Mouse (Mus musculus) forebrain, embryonic 14.5 days (tissue): ENCODE measurements around the gene Grm1. TPM values are rescaled to one million over a fixed set of nuclear protein-coding genes. Genes with fewer than 3 reads are reported as not detected.
"Not testable (repeated sequence)": the region's sequence is repeated elsewhere in the genome, so short reads cannot be mapped to it uniquely, and the experiment has no call there.

Experiments
- ATAC-seq: fragments of 200-750 bp; cut with Nextera tagmentation; 2 replicates; pipeline ENCODE4 v1.8.0; 2017; ENCODE audit warnings: mild to moderate bottlenecking, moderate library complexity
- DNase-seq: peaks from one replicate; pipeline ENCODE4 v3.0.0-alpha.2; 2015; ENCODE audit warnings: low spot score
- H3K27ac ChIP-seq: fragments of 300-500 bp; sonication (generic); 2 replicates; pipeline ENCODE4 v1.5.1; 2014; ENCODE audit warnings: low read depth, mild to moderate bottlenecking, control low read depth, low read length, moderate library complexity
- H3K27me3 ChIP-seq: fragments of 300-500 bp; sonication (generic); replicated peaks from 2 replicates; pipeline ENCODE4 v1.6.1; 2014; ENCODE audit warnings: low read length, control low read depth, mixed read lengths; ENCODE audit not compliant: control insufficient read depth, insufficient read depth
- H3K36me3 ChIP-seq: fragments of 300-500 bp; sonication (generic); 2 replicates; pipeline ENCODE4 v1.6.1; 2014; ENCODE audit warnings: low read length, control low read depth; ENCODE audit not compliant: control insufficient read depth, insufficient read depth
- H3K4me1 ChIP-seq: fragments of 300-500 bp; sonication (generic); 2 replicates; pipeline ENCODE4 v1.6.1; 2014; ENCODE audit warnings: antibody characterized with exemption, low read length, control low read depth; ENCODE audit not compliant: control insufficient read depth, insufficient read depth
- H3K4me2 ChIP-seq: fragments of 300-500 bp; sonication (generic); 2 replicates; pipeline ENCODE4 v1.6.1; 2014; ENCODE audit warnings: mild to moderate bottlenecking, control low read depth, low read length
- H3K4me3 ChIP-seq: fragments of 300-500 bp; sonication (generic); 2 replicates; pipeline ENCODE4 v1.5.1; 2014; ENCODE audit warnings: low read depth, low read length, control low read depth
- H3K9ac ChIP-seq: fragments of 300-500 bp; sonication (generic); 2 replicates; pipeline ENCODE4 v1.6.1; 2014; ENCODE audit warnings: mild to moderate bottlenecking, low read length, control low read depth, moderate library complexity
- H3K9me3 ChIP-seq: fragments of 300-500 bp; sonication (generic); replicated peaks from 2 replicates; pipeline ENCODE4 v1.6.1; 2016; ENCODE audit warnings: low read length, control low read depth, mixed read lengths; ENCODE audit not compliant: control insufficient read depth
- WGBS: fragments of 180-500 bp; shearing (Covaris S2); extraction: QIAGEN DNeasy Blood & Tissue Kit; methylation state at CpG from one replicate; pipeline ENCODE4 v1.1.7; 2014; 5-methylcytosine and 5-hydroxymethylcytosine counted together
- polyA plus RNA-seq: library from polyadenylated mRNA; unstranded; fragments of >200 nt; fragmentation: Nextera tagmentation; extraction: Ambion mirVana; gene quantifications from 2 replicates; pipeline ENCODE4 v1.2.1, GENCODE M21; 2014

Grm1 gene
- polyA plus RNA-seq, 1 experiment from 2014 or later, result 2.0 TPM

DNA sequence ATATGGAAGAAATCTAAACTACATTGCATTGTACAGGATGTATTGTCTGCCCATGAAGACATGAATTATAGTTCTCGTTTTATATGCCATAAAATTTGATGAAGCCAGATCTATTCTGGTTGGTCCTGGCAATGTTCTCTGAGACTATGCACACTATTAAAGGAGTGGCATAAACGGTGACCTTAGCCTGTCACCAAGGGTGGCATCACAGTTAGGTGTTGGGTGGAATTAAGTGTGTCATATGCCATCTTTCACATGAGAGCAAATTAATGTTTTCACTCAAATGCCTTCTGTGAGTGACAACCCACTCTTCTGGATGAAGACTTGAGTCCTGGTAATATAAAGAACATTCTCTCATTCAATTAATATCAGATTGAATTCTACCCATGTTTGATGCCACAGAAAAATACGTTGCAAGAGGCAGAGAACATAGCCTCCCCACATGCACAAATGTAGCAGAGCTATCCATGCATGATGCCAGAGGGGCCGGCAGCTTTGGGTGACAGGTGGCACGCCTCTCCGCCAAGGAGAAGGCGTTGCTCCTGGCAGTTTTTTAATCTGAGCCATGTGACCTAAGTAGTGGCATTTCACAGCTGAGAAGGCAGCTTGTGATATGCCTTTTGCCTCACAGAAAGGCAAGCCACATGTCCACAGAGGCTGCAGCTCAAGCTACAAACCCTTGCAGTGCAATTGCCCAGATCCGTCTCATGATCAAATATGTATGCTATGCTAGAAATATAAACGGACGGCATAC, 20.7 kb downstream of the Grm1 start:
- whole genome bisulfite sequencing, result 58% methylated on average over 10 of the region's 10 CpGs
- ATAC-seq, result peak; percentile 90
- DNase-seq, result peak; percentile 74
- H3K4me2 ChIP-seq, result no peak overlapping the region
- no peaks in the 10 kb centered on the region for H3K27me3 ChIP-seq
- no peaks in the 10 kb centered on the region for H3K36me3 ChIP-seq
- H3K9me3 ChIP-seq, result no peaks in the 10 kb centered on the region
- H3K27ac ChIP-seq, result no peak overlapping the region
- H3K4me3 ChIP-seq, result no peak overlapping the region
- H3K4me1 ChIP-seq, result no peaks in the 10 kb centered on the region
- H3K9ac ChIP-seq, result no peak overlapping the region

DNA sequence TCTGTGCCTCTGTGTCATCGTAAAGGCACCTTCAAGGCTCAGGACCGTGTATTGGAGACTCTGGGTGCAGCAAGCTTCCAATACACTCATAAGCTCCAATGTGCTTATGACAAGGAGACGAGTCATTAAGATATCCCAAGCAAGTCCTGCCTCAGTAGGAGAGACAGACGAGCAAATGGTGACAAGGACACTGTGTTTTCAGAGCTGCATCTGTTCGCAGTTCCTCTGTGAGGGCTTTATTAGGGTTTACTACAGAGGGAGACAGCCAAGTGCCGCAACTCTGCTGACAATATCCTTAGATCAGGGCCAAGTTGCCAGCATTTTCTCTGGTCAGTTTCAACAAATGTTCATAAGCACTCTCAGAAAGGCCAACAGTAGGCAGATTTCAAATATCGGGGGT, 32.8 kb downstream of the Grm1 start:
- Histone ChIP-seq H3K4me3 (no peak overlapping the region), H3K9me3 (no peaks in the 10 kb centered on the region), H3K9ac (no peak overlapping the region), H3K36me3 (no peaks in the 10 kb centered on the region), H3K4me2 (no peak overlapping the region), H3K4me1 (no peaks in the 10 kb centered on the region), H3K27ac (no peak overlapping the region), H3K27me3 (no peaks in the 10 kb centered on the region)
- ATAC-seq (no peak), DNase-seq (no peak)
- 83% methylated on average over 7 of the region's 7 CpGs for WGBS

DNA sequence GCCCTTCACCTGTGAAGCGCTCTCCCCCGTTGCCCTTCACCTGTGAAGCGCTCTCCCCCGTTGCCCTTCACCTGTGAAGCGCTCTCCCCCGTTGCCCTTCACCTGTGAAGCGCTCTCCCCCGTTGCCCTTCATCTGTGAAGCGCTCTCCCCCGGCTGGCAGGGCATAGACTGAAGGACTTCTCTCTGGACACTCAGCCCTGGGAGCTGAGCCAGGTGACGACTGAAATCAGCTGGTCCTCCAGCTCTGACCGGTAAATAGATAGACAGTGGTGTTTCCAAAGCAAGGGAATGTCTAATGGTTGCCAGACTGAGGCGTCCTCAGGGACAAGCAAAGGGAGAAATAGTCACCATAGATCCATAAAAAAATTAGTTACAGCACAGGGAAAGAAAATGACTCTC, 36.7 kb downstream of the Grm1 start:
- not testable (repeated sequence) for H3K27ac ChIP-seq, H3K4me3 ChIP-seq, ATAC-seq, H3K36me3 ChIP-seq, H3K9ac ChIP-seq, H3K9me3 ChIP-seq, DNase-seq, H3K4me1 ChIP-seq, H3K4me2 ChIP-seq, H3K27me3 ChIP-seq
- 54% methylated on average over 13 of the region's 13 CpGs for WGBS

DNA sequence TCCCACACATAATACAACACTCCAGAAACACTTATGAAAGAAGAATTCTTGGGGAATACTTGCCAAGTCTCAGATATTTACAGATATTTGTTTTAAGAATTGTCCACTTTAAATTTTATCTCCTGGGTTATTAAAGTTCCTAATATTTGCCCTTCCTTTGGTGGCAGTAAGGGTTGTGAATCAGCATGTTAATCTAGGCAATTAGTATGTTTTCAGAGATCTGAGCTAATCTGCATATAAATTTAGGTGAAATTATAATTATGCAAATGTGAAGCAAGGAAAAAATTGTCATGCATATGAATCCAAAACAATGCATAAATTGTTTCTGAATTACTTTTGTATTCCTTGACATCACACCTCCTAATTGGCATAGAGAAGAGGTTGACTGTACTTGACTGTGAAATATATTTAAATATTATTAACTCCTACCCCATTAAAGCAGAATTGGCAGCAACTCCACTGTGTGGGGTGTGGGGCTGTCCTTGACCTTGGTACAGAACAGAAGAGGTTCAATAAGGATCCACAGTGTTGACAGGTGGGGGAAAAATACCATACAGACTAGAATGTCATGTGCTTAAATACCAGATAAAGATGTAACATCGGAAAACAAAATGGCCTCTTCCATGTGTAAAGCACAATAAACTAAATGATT, 37.6 kb downstream of the Grm1 start:
- WGBS, result 90% methylated on average over 1 of the region's 1 CpGs
- no peak overlapping the region for H3K9ac ChIP-seq
- ATAC-seq (peak; percentile 85), DNase-seq (peak; percentile 30)
- no peak overlapping the region for H3K27ac ChIP-seq
- no peaks in the 10 kb centered on the region for H3K27me3 ChIP-seq
- no peaks in the 10 kb centered on the region for H3K36me3 ChIP-seq
- no peak overlapping the region for H3K4me2 ChIP-seq
- no peaks in the 10 kb centered on the region for H3K4me1 ChIP-seq
- no peak overlapping the region for H3K4me3 ChIP-seq
- no peaks in the 10 kb centered on the region for H3K9me3 ChIP-seq

DNA sequence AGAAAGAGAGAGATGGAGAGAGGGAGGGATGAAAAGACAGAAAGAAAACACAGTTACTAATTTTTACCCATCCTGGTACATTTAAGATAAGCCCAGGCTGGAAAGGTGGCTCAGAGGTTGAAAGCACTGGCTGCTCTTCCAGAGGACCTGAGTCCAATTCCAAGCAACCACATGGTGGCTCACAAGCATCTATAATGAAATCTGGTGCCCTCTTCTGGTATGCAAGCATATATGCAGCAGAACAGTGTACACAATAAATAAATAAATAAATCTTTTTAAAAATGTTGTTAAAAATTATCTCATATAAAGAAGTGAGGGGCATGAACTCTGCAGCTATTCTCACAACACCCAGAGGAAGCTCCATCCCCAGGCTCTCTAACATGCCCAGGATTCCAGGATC, 42.8 kb downstream of the Grm1 start:
- Histone ChIP-seq H3K27me3 (no peaks in the 10 kb centered on the region), H3K9me3 (no peaks in the 10 kb centered on the region), H3K9ac (no peak overlapping the region), H3K36me3 (no peaks in the 10 kb centered on the region), H3K27ac (no peak overlapping the region), H3K4me3 (no peak overlapping the region), H3K4me1 (no peaks in the 10 kb centered on the region), H3K4me2 (no peak overlapping the region)
- DNase-seq (no peak), ATAC-seq (no peak)

DNA sequence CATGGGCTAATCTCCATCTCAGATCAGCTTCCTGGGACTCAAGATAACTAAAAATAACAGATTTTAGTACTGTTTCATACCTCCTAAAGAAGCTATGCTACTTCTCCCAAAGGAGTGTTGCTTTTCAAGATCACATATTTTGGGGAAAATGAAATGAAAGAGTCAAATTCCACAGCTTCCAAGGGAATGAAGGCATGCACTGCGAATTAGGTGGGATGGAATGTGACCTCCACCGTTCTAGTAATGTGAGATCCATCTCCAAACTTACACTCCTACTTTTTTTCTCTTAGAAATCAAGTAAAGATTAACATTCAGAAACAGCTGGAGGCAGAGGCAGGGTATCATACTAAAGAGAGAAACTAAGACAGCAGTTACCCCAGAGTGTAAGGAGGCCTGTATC, 49.9 kb downstream of the Grm1 start:
- WGBS, result 83% methylated on average over 2 of the region's 2 CpGs
- Histone ChIP-seq H3K4me3 (no peak overlapping the region), H3K27me3 (no peaks in the 10 kb centered on the region), H3K9ac (no peak overlapping the region), H3K27ac (no peak overlapping the region), H3K4me1 (no peaks in the 10 kb centered on the region), H3K4me2 (no peak overlapping the region), H3K9me3 (no peaks in the 10 kb centered on the region), H3K36me3 (no peaks in the 10 kb centered on the region)
- no peak for ATAC-seq
- no peak for DNase-seq

DNA sequence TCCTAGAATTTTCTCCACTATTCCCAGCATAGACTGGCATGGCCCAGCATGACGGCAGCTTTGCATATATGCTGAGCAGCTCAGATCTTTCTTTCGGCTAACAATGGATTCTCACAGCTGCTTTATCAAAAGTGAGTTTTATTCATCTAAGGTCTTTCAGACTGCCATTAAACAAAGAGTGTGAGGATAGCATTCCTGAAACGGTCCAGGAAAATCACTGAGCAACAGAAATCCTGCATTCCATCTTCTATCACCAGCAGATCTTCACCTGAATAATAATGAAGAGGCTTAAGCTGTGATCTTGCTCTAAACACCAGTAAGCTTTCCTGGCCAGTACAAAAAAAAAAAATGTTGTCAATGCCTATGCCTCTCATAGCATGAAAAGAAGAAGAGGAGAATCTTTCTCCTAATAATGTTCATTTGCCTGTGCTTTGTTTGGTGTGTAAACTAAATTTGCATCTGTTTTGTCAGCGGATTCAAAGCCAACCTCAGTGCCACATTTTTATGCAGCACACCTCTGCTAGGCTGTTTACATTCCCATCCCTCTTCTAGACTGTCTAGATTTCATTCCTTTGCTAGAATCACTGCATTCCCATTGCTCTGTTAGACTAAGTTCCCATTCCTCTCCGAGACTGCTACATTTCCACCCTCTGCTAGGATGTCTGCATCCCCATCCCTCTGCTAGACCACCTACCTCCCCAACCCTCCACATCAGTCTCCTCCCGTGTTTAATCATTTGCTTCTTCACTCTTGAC, 56.2 kb downstream of the Grm1 start:
- Histone ChIP-seq H3K4me3 (no peak overlapping the region), H3K27me3 (no peaks in the 10 kb centered on the region), H3K36me3 (no peaks in the 10 kb centered on the region), H3K9me3 (no peaks in the 10 kb centered on the region), H3K9ac (no peak overlapping the region), H3K4me2 (no peak overlapping the region), H3K27ac (no peak overlapping the region), H3K4me1 (peaks cover 7% of the 10 kb centered on the region)
- DNase-seq, result peak; percentile 19
- peak; percentile 52; the same call in 1 of the 2 replicates for ATAC-seq
- 26% methylated on average over 6 of the region's 6 CpGs for WGBS

DNA sequence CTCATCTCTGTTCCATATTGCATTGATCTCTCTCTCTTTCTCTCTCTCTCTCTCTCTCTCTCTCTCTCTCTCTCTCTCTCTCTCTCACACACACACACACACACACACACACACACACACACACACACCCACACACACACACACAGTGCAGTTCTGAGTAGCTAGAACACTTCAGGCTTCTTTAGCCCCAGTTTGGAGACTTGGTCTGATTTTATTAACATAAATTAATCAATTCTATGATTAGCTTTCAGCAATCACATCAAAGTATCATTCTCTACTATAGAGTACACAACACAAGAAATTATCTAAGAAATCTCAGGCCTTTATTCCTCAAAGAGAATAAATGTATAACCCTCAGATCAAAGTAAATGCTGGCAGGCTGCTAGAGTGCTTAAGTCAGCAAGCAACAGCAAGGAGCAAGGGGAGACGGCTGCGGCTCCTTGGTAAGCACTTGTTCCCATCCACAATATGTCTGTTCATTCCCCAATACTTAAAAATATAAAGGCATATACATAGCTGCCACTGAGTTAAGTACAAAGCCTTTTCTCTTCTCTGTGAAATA, 63.1 kb downstream of the Grm1 start:
- 80% methylated on average over 2 of the region's 2 CpGs for WGBS
- no peak for DNase-seq

More for the DNA sequence above, 63.1 kb downstream of the Grm1 start:
- Histone ChIP-seq H3K36me3 (no peaks in the 10 kb centered on the region), H3K27me3 (no peaks in the 10 kb centered on the region), H3K9ac (no peak overlapping the region), H3K4me3 (no peak overlapping the region), H3K9me3 (no peaks in the 10 kb centered on the region), H3K27ac (no peak overlapping the region), H3K4me1 (no peaks in the 10 kb centered on the region), H3K4me2 (no peak overlapping the region)
- ATAC-seq, result no peak
